Mouse (Mus musculus): ENCODE measurements at regions not wholly inside any gene's neighbourhood (a gene's known extent, or its start where the extent isn't known, plus 50 kb on each side); places are given as distances from the start of the nearest gene placed in this dataset.
"Not testable (repeated sequence)": the region's sequence is repeated elsewhere in the genome, so short reads cannot be mapped to it uniquely, and the experiment has no call there.

DNA sequence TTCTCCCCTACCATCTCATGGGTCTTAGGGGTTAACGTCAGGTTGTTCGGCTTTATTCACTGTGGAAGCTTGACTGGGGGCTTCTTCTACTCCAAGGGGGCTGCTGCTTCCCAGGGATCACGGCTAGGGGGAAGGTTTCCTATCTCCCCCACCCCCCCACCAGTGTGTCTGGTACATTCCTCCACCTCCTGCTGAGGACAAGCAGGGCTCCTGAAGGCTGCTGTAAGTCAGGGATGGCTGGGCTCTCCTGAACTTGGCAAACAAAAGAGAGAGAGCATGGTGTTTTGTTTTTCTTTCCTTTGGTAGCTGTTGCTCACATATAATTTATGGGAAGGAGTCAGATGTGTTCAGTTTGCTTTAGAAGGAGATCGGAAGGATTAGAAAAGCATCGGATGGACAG, 54.7 kb upstream of the Commd3 start:
- no peak for DNase-seq (ENCODE audit: low spot score in 2 of 2)

DNA sequence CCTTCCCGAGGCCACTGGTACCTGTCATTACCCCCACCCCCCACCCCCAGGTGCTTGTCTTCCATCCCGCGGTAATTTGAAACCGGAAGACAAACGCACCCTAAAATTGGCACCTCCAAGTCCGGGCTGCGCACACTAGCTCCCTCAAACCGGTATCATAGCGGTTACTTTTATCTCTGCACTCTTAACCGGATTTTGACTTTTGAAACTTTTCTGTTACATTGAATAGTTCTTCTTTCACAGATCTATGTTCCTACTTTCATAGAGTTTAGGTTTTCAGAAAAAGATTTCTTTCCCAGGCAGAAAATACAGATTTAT, 62.4 kb upstream of the Commd3 start:
- DNase-seq (ENCODE audit: low spot score in 2 of 2) = no peak

DNA sequence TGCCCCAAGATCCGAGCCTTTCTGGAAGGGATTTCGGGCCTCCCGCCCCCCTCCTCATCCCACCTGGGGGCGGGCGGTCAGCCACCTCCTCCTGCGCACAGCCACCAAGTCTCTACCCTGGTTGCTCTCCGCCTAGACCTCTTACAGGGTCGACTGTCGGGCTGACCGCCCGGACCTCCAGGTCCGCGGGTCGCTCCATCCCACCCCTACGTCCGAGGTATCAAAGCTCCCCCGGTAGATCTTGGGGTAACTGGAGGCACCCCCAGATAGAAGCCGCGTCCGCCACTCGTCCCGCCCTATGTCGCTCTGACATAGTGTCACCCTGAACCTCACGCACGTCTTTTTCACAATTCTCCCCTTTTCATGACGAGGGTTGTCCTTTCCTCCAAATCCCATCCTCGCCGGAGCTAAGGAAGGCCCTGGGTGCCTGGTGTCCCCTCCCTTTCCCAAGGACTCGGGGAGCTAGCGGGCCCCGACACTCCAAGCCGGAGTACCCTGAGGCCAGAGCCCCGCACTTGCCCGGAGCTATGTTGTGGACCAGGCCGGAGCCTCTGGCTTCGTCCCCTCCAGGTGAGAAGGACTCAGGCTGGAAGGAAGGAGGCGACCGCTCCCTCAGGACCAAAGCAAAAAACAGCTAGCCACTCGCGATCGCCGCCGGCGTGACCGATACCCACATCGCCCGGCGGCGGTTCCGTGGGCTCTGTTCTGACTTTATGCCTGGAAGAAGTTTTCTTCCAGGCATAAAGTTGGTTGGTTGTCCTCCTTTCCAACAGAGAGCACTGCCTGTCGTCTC, 62.9 kb upstream of the Commd3 start:
- peak; percentile 7 to 37 for DNase-seq (ENCODE audit: low spot score in 2 of 2)

DNA sequence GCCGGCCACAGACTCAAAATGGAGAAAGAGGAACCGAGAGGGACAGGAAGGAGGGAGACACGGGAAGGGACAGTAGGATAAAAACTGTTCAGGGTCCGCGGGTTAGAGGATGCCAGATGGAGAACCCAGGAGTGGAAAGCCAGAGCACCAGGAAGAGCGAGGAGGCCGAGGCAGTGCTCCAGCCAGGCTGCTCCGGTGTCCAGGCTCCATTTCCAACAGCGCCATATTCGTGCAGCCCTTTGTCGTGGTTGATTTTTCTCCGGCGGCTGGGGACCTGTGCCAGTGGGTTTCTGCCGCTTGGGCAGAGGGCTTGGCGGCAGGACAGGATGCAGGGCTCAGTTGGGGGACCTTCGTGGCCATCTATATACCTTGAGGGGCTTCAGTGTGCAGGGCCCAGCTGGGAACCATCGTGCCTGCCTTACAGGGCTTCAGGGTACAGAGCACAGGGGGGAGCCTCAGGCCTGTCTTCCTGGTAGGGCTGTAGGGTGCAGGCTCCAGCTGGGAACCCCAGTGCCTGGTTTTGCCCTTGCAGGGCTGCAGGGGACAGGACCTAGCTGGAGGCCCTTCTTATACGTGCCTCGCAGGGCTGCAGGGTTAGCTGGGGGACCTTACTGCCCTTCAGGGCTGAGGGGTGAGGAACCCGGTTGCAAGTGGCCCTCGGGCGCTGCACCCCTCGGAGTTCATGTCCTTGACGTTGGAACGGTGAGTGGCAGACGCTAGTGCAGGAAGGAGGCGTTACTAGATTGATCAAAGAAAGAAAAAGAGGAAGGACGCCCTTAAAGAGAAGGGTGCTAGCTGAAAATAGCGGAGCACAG, 63.7 kb upstream of the Commd3 start:
- peak; percentile 29 to 46 for DNase-seq (ENCODE audit: low spot score in 2 of 2)

DNA sequence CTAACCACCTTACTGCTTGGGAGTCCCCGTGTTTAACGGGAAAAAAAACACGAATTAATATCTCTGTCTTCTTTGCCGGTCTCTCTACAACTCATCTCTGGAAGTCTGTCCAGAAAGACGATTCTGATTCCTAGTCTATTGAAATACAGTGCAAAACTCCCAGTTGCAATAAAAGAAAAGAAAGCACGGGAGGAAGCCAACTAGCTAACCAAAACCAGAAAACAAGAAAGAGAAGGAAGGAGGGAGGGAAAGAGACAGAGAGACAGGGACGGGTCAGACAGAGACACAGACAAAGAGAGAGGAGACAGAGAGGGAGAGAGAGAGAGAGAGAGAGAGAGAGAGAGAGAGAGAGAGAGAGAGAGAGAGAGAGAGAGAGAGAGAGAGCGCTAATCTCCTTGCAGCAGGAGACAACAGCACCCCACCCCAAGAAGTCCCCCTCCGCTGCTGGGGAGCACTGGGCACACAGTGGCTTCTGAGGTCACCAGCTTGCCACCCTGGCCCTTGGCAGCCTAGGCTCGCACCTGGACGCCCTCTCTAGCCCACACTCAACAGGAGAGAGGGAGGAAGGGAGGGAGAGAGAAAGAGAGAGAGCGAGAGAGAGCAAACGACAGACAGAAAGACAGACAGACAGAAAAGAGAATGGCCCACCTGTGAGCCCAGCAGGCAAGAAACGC, 64.5 kb upstream of the Commd3 start:
- DNase-seq (ENCODE audit: low spot score in 2 of 2) = no peak

DNA sequence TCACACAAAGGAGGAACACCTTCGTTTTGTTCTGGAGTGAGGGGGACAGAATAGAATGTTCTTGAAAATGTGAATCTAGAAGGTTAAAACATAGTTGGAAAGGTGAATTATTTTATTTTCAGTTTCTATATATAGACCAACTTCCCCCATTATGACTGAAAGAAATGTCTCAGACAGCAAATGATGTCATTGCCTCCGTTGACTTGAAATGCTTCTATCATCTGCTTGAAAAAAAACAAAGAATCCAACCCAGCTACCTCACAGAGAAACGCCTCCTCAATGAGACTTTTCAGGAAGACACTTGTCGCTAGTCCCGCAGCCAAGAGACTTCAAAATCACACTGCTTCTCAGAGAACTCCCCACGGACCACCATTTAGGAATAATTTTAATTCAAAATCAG, 65.1 kb upstream of the Commd3 start:
- DNase-seq (ENCODE audit: low spot score in 2 of 2) = peak; percentile 6 to 8

DNA sequence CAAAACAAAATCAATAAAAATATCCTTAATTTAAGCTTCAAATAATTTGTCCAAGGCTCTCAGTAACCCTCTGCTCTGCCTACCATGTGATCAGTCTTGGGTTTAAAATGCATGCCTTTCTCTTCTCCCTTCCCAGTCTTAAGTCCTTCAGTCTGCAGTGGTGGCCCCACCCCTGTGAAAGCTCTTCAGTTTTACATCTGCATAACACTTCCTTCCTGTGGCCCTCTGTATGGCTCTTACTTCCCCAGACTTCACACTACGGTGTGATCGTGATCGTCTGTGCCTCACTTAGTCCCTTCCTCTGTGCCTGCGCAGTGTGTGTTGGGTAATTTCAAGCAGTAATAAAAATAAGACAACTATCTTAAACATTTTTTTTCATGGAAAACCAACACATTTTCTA, 80.0 kb upstream of the Commd3 start:
- DNase-seq (ENCODE audit: low spot score in 2 of 2) = no peak

DNA sequence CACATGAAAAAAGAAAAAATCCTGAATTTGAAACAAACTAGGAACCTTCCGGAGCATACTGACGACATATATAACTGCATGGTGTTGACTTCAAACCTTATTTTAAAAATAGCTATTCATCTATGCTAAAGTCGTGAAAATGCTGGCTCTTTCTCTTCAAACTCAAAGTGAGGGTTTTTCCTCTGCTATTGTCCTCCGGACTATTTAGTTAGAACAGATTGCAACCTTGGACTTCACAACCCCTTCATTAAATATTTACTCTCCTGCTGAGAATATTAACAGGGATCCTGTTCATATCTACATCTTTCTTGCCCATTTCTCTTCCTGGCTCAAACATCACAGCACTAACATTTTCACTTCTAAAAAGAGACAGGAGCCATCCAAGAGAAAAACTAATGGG, 84.0 kb upstream of the Commd3 start:
- DNase-seq (ENCODE audit: low spot score in 2 of 2) = no peak

DNA sequence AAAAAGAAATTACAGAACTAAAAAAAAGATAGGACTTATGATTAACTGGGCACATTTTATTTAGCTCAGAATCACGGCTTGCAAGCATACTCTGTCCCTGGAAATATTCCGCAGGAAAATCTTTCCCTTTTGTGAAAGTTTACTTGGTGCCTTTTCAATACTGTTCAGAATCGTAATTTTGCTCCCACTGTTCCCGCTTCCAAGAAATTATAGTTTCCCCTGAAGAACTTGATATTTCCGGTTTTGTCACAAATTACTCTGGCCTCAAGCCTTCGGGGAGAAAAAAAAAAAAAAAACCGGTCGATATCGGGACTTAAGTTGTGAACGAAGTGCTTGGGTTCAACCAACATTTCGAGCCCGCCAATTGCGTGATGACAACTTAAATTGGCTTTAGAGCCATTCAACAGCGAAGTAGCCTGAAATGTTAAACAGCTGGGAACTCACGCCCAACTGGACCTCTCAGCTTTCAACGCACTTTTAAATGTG, 84.4 kb upstream of the Commd3 start:
- peak in 1 of 2 experiments; percentile 28 for DNase-seq (ENCODE audit: low spot score in 2 of 2)

DNA sequence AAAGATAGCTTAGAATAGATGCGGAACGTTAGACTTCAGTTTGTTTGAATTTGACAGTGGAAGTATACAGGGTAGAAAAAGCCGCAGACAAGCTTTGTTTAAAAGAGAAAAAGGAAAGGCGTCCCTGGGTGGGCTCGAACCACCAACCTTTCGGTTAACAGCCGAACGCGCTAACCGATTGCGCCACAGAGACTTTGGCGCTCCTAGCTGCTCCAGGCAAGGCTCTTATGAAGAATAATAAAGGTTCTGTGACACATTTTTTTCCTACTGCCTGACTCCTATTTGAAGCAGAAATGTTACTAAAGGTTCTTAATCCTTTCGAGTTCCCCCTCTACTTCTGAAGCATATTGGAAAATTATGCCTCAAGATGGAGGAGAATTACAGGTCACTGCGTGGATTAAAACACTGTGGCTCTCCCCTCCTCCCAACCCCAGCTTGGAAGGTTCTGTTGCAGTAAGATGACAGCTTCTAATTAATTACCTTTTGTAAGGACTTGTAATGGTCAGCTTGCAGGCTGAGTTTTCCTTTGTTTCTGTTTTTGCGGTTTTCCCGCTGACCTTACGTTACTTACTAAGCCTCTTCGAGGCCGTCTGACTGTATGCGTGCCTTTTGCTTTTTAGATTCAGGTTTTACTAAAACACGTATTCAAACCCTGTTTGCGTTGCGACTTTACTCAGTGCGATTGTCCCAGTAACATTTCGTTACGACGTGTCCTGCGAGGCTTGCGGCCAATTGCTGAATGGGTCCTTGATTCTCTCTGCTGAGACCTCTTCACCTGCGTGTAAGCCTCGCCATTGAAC, 85.1 kb upstream of the Commd3 start:
- DNase-seq (ENCODE audit: low spot score in 2 of 2) = peak; percentile 66 to 89

DNA sequence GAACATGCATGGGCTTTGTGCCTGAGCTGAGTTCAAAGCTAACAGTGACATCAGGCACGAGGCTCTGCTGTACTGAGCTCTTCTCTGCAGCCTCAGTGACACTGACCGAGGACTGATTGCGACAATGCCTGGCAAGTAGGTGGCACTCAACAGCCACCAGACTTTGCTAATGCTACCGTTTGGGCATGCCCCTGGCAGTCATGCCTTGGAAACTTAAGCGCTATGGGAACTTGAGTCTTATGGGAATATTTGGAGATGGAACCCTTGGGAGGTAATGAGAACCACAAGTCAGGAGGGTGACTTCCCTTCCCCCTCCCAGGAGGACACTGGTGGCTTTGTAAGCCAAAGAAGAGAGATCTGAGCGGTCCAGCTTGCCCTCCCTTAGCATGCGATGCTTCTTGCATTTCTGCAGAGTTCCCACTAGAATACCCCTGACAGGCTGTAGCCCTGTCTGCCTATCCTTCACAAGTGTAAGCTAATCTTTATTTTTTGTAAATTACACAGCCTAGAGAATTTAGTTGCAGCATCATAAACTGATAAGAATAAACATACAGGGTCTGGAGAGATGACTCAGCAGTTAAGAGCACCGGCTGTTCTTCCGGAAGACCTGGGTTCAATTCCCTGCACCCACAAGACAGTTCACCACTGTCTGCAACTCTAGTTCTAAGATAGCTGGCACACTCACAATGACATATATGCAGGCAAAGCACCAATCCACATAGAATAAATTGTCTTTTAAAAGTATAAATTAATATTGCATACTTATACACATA, 86.4 kb upstream of the Commd3 start:
- DNase-seq (ENCODE audit: low spot score in 2 of 2) = no peak

DNA sequence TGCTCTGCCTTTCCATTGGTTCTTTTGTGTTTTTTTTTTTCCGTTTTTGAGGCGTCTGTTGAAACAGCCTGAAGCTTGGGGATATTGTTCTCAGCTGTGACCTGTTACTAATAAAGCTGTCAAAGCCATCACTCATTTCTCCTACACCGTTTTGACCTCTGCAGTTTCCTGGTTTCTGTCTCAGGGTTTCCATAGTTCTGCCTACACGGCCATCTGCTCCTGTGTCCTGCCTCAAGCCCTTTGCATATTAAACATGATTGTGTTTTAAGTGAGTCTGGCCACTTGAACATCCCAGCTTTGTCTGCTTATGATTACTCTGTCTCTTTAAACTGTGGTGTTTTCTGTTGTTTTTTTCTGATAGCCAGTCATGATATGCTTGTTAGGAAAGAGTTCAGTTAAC, 114.1 kb upstream of the Commd3 start:
- DNase-seq (ENCODE audit: low spot score in 2 of 2) = no peak

DNA sequence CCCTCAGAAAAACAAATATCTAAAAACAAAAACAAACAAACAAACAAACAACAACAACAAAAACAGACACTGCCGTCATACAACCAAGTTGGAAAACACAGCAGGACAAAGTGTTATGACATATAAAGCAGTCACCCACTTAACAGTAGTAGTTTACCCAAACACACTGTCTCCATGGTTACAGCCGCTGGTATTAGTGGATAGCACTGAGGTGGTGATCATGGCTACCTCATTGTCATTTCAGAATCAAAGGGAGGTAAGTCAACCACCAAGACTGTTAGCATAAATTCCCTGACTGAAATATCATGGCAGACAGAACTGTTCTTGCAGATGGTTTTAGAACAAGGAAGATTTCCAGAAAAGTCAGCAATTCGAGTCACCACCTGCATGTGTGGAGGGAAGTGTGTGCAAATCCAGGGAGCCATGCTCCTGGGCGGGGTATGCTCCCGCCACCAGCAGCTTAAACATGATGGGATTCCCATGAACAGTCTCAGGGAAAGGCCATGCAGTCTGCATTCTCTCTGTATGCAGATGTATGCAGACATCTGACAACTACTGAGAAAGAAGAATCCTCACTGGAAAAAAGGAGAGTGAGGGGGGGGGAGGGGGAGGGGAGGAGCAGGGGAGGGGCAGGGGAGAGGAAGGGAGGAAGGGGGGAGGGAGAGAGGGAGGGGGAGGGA, 124.1 kb upstream of the Commd3 start:
- no peak for DNase-seq (ENCODE audit: low spot score in 2 of 2)

DNA sequence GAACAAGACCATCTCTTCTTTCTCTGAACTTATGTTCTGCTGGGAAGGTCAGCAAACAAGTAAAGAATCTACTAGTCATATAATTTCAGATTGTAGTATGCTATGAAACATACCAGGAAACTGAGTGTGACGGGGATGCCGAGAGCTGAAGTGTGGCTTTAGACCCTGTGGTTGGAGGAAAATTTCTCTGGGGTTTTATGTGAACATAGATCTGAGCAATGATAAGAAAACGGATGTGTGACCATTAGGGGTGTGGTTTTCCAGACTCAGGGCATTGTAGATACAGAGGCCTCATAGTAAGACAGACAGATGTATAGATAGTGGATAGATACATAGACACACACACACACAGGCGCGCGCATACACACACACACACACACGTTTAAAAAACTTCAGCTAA, 131.8 kb upstream of the Dnajc1 start:
- DNase-seq (ENCODE audit: low spot score in 2 of 2) = no peak

DNA sequence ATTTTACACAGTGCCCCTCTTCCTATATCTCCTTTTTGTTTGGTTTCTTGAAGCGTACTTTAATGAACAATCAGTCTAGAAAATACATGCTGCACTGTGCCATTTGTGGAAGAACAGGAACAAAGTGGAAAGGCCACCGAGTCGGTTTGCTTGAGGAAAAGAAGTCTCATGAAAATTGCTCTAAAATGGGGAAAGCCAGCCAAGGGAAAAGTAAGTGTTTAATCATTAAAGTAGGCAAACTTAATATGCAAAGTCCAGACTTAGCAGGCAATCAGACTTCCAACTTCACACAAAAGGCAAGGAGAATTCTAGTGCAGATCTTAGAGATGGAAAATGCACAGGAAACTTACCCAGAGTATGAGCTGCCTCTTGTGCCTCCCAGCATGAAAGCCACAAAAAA, 131.3 kb upstream of the Dnajc1 start:
- DNase-seq (ENCODE audit: low spot score in 2 of 2) = no peak

DNA sequence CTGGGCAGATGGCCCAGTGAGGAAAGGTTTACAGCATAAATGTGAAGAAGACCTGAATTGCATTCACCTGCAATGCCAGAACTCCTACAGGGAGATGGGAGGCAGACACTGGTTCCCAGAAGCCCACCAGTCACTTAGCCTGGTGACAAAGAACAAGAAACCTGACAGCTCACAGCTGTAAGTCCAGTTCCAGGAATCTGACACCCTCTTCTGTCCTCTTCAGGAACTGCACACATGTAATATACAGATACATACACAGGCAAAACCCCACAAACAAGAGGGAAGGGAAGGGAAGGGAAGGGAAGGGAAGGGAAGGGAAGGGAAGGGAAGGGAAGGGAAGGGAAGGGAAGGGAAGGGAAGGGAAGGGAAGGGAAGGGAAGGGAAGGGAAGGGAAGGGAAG, 120.8 kb upstream of the Dnajc1 start:
- no peak for DNase-seq (ENCODE audit: low spot score in 2 of 2)

DNA sequence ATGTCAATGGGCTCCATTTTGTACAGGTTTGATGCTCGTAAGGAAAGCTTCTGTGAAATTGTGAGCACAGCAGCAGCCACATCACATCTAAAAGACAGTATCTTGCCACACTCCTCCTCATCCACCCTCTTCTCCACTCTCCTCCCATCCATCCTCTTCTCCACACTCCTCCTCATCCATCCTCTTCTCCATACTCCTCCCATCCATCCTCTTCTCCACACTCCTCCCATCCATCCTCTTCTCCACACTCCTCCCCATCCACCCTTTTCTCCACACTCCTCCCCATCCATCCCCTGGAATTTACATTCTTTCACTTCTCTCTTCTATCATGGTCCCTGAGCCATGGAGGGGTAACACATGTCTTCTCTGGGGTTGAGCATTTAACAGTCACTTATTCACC, 116.7 kb upstream of the Dnajc1 start:
- DNase-seq (ENCODE audit: low spot score in 2 of 2) = no peak

DNA sequence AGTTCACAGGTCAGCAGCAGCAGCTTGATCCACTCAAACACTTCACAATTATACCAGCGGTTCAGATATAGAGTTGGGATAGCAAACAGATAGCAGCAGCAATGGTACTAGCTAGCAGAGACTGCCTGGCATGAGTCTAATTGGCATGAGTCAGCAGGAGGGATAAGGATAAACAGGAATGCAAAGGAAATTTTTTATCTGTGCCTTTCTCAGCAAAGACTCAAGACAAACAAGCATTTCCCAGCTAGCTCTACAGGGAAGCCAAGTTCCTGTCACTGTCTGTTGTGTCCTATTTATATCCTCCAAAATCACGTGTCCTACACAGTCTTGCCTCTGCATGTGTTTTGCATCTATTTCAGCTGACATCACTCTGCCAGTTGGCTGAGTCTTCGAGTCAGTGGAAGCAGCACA, 80.7 kb upstream of the Dnajc1 start:
- peak; percentile 67 to 68 for DNase-seq (ENCODE audit: low spot score in 2 of 2)

DNA sequence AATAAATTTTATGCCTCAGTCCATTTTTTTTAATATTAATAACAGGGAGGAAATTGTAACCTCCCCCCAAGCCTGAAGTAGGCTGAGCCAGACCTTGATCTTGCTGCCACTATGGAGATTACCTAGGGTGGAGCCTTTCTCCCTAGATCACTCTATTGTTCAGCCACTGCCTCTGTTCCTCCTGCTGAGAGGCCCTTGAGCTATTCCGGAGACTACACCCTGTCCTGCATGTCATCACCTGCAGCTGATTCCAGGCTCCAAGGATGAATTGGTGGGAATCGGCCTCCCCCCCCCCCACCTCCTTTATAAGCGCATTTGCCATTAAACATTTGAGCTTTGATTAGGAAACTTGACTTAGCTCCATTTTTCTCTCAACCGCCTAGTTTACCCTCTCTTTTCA, 68.3 kb upstream of the Dnajc1 start:
- no peak for DNase-seq (ENCODE audit: low spot score in 2 of 2)

DNA sequence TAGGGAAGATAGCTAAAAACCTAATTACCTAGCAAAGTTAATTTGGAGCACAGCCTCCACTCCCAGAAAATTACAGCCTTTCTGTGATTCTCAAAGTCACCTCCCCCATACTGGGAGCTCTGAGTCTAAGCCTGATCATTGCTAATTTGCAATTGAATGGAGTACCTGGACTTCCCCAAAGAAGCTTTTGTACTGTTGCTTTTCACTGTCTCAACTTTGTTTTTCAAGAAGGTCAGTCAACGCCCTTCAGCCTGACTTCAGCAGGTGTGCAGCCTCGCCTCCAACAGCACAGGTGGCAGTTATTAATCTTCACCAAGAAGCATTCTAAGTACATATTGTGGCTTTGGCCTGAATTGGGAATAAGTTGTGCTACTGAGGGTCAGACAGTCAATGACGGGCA, 67.7 kb upstream of the Dnajc1 start:
- not testable (repeated sequence) for DNase-seq (ENCODE audit: low spot score in 2 of 2)

All from heart, adult 9 months (tissue).